Mouse (Mus musculus): Measurements from ENCODE around the gene Vsig8.

The Vsig8 gene

GRCm38 (mm10) chr1:172555638-172556037, at the start of gene Vsig8:
Gene Vsig8 (plus strand): TSS chr1:172555938.
- DNase-seq (ENCODE audit: low spot score): no peak

- no peak for DNase-seq (ENCODE audit: low spot score)
Observed at GRCm38 (mm10) chr1:172507001-172507400, 48.7 kb upstream of the Vsig8 start.

- no peak for DNase-seq (ENCODE audit: low spot score)
Observed at GRCm38 (mm10) chr1:172507701-172508100, 48.0 kb upstream of the Vsig8 start.

GRCm38 (mm10) chr1:172508172-172508571, 47.6 kb upstream of the Vsig8 start:
- no peak for DNase-seq (ENCODE audit: low spot score)

GRCm38 (mm10) chr1:172509235-172509634, 46.5 kb upstream of the Vsig8 start:
- no peak for DNase-seq (ENCODE audit: low spot score)

- no peak for DNase-seq (ENCODE audit: low spot score)
Observed at GRCm38 (mm10) chr1:172509983-172510382, 45.8 kb upstream of the Vsig8 start.

- DNase-seq (ENCODE audit: low spot score): no peak
Observed at GRCm38 (mm10) chr1:172510421-172510972, 45.2 kb upstream of the Vsig8 start.

- DNase-seq (ENCODE audit: low spot score): peak; percentile 51
Observed at GRCm38 (mm10) chr1:172512962-172513361, 42.8 kb upstream of the Vsig8 start.

GRCm38 (mm10) chr1:172513525-172514212, 42.1 kb upstream of the Vsig8 start:
- DNase-seq (ENCODE audit: low spot score): peak; percentile 38

- DNase-seq (ENCODE audit: low spot score): no peak
Observed at GRCm38 (mm10) chr1:172514213-172514529, 41.6 kb upstream of the Vsig8 start.

GRCm38 (mm10) chr1:172514551-172515268, 41.0 kb upstream of the Vsig8 start:
- DNase-seq (ENCODE audit: low spot score): no peak

- no peak for DNase-seq (ENCODE audit: low spot score)
Observed at GRCm38 (mm10) chr1:172515396-172515795, 40.3 kb upstream of the Vsig8 start.

GRCm38 (mm10) chr1:172518013-172518412, 37.7 kb upstream of the Vsig8 start:
- no peak for DNase-seq (ENCODE audit: low spot score)

- DNase-seq (ENCODE audit: low spot score): no peak
Observed at GRCm38 (mm10) chr1:172519644-172520043, 36.1 kb upstream of the Vsig8 start.

- peak; percentile 80 for DNase-seq (ENCODE audit: low spot score)
Observed at GRCm38 (mm10) chr1:172520576-172521440, 34.9 kb upstream of the Vsig8 start, which contains the start of gene Cfap45. Gene Cfap45 (plus strand): TSS chr1:172520801.

- no peak for DNase-seq (ENCODE audit: low spot score)
Observed at GRCm38 (mm10) chr1:172522524-172522923, 33.2 kb upstream of the Vsig8 start.

GRCm38 (mm10) chr1:172523699-172524101, 32.0 kb upstream of the Vsig8 start:
- DNase-seq (ENCODE audit: low spot score): no peak

GRCm38 (mm10) chr1:172525027-172525764, 30.5 kb upstream of the Vsig8 start:
- no peak for DNase-seq (ENCODE audit: low spot score)

- no peak for DNase-seq (ENCODE audit: low spot score)
Observed at GRCm38 (mm10) chr1:172525971-172526370, 29.8 kb upstream of the Vsig8 start.

GRCm38 (mm10) chr1:172526380-172527081, 29.2 kb upstream of the Vsig8 start:
- no peak for DNase-seq (ENCODE audit: low spot score)

GRCm38 (mm10) chr1:172527431-172527830, 28.3 kb upstream of the Vsig8 start:
- no peak for DNase-seq (ENCODE audit: low spot score)

All from ovary, postnatal 36 days (tissue).